Mouse (Mus musculus): Measurements from ENCODE around the gene Igfbpl1. TPM values are rescaled to one million over a fixed set of nuclear protein-coding genes. Genes with fewer than 3 reads are reported as not detected.

Gene Igfbpl1
- polyA plus RNA-seq, 1 experiment from 2014 or later: 90.4 TPM

GRCm38 (mm10) chr4:45769791-45770637, 56.7 kb downstream of the Igfbpl1 start:
- DNase-seq (ENCODE audit: low spot score): no peak

GRCm38 (mm10) chr4:45769141-45769540, 57.6 kb downstream of the Igfbpl1 start:
- Histone ChIP-seq H3K4me3 (ENCODE audit: low read depth, low read length) (no peak overlapping the region), H3K4me2 (ENCODE audit: low read depth) (no peak overlapping the region), H3K27ac (ENCODE audit: low read depth, low read length) (no peak overlapping the region), H3K36me3 (ENCODE audit: control insufficient read depth, insufficient read depth, low read length) (no peaks in the 10 kb centered on the region), H3K9me3 (ENCODE audit: control insufficient read depth, low read length) (no peaks in the 10 kb centered on the region), H3K4me1 (ENCODE audit: control insufficient read depth, insufficient read depth, low read length) (peaks cover 33% of the 10 kb centered on the region), H3K9ac (ENCODE audit: low read length) (no peak overlapping the region), H3K27me3 (ENCODE audit: control insufficient read depth, insufficient read depth, low read length) (peaks cover 9% of the 10 kb centered on the region; the same call in 1 of the 2 replicates)
- no peak for DNase-seq (ENCODE audit: low spot score)
- 51% methylated on average over 10 of the region's 10 CpGs for WGBS
- ATAC-seq (ENCODE audit: insufficient read depth, low FRiP score, low TSS enrichment): no peak

More at GRCm38 (mm10) chr4:45769791-45770637, 56.7 kb downstream of the Igfbpl1 start:
- peak overlapping the region; percentile 35; the same call in 1 of the 2 replicates for H3K9ac ChIP-seq (ENCODE audit: low read length)
- 9% methylated on average over 10 of the region's 10 CpGs for WGBS
- peaks cover 29% of the 10 kb centered on the region for H3K4me1 ChIP-seq (ENCODE audit: control insufficient read depth, insufficient read depth, low read length)
- ATAC-seq (ENCODE audit: insufficient read depth, low FRiP score, low TSS enrichment): no peak
- H3K9me3 ChIP-seq (ENCODE audit: control insufficient read depth, low read length): no peaks in the 10 kb centered on the region
- H3K27ac ChIP-seq (ENCODE audit: low read depth, low read length): peak overlapping the region; percentile 62; the same call in 1 of the 2 replicates
- peaks cover 5% of the 10 kb centered on the region; the same call in 1 of the 2 replicates for H3K27me3 ChIP-seq (ENCODE audit: control insufficient read depth, insufficient read depth, low read length)
- H3K4me3 ChIP-seq (ENCODE audit: low read depth, low read length): no peak overlapping the region
- no peaks in the 10 kb centered on the region for H3K36me3 ChIP-seq (ENCODE audit: control insufficient read depth, insufficient read depth, low read length)
- no peak overlapping the region for H3K4me2 ChIP-seq (ENCODE audit: low read depth)

GRCm38 (mm10) chr4:45767891-45768558, 58.7 kb downstream of the Igfbpl1 start:
- Histone ChIP-seq H3K27ac (ENCODE audit: low read depth, low read length) (no peak overlapping the region), H3K27me3 (ENCODE audit: control insufficient read depth, insufficient read depth, low read length) (peaks cover 9% of the 10 kb centered on the region; the same call in 1 of the 2 replicates), H3K4me2 (ENCODE audit: low read depth) (no peak overlapping the region), H3K9ac (ENCODE audit: low read length) (no peak overlapping the region), H3K9me3 (ENCODE audit: control insufficient read depth, low read length) (no peaks in the 10 kb centered on the region), H3K36me3 (ENCODE audit: control insufficient read depth, insufficient read depth, low read length) (no peaks in the 10 kb centered on the region), H3K4me3 (ENCODE audit: low read depth, low read length) (no peak overlapping the region), H3K4me1 (ENCODE audit: control insufficient read depth, insufficient read depth, low read length) (peaks cover 44% of the 10 kb centered on the region)
- DNase-seq (ENCODE audit: low spot score) (no peak), ATAC-seq (ENCODE audit: insufficient read depth, low FRiP score, low TSS enrichment) (no peak)
- WGBS: 64% methylated on average over 11 of the region's 11 CpGs

GRCm38 (mm10) chr4:45766774-45767173, 59.9 kb downstream of the Igfbpl1 start:
- peaks cover 42% of the 10 kb centered on the region for H3K4me1 ChIP-seq (ENCODE audit: control insufficient read depth, insufficient read depth, low read length)
- H3K9ac ChIP-seq (ENCODE audit: low read length): no peak overlapping the region
- H3K4me3 ChIP-seq (ENCODE audit: low read depth, low read length): no peak overlapping the region
- H3K27me3 ChIP-seq (ENCODE audit: control insufficient read depth, insufficient read depth, low read length): peaks cover 11% of the 10 kb centered on the region; the same call in 1 of the 2 replicates
- no peak overlapping the region for H3K27ac ChIP-seq (ENCODE audit: low read depth, low read length)
- H3K36me3 ChIP-seq (ENCODE audit: control insufficient read depth, insufficient read depth, low read length): no peaks in the 10 kb centered on the region
- no peak for ATAC-seq (ENCODE audit: insufficient read depth, low FRiP score, low TSS enrichment)
- no peak for DNase-seq (ENCODE audit: low spot score)
- H3K9me3 ChIP-seq (ENCODE audit: control insufficient read depth, low read length): no peaks in the 10 kb centered on the region
- H3K4me2 ChIP-seq (ENCODE audit: low read depth): no peak overlapping the region
- WGBS: 79% methylated on average over 7 of the region's 7 CpGs

DNA sequence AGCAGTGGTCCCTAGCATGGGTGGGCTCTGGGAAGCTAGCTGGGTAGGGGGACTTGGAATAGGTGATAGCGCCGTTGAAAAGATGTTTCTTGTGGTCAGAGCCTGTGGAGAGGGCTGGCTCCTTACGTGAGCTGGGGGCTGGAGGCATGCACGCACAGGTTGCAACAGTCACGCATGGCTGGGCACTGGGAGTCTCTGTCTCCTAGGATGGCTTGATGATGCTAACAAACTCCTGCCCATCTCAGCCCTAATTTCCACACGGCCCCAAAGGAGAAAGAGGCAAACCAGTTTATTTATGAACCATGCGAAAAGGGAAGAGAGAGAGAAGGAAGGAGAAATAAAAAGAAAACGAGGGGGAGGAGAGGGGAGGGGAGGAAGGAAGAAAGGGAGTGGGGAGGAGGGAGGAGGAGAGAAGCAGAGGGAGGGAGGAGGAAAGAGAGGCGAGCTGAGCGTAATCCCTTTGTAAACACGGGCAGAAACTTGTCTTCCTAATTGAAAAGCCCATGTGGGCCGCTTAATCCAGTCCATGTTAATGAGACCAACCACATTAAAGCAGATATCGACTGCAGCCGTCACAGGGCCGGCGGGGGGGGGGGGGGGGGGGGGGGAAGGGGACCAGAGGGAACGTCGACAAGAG, 61.0 kb downstream of the Igfbpl1 start:
- no peak overlapping the region for H3K4me3 ChIP-seq (ENCODE audit: low read depth, low read length)
- peak overlapping the region; percentile 49 for H3K9ac ChIP-seq (ENCODE audit: low read length)
- no peaks in the 10 kb centered on the region for H3K36me3 ChIP-seq (ENCODE audit: control insufficient read depth, insufficient read depth, low read length)
- peak overlapping the region; percentile 42 for H3K4me2 ChIP-seq (ENCODE audit: low read depth)
- ATAC-seq (ENCODE audit: insufficient read depth, low FRiP score, low TSS enrichment): no peak; the same call in 1 of the 2 replicates
- DNase-seq (ENCODE audit: low spot score): peak; percentile 53
- H3K27ac ChIP-seq (ENCODE audit: low read depth, low read length): no peak overlapping the region
- peaks cover 31% of the 10 kb centered on the region for H3K4me1 ChIP-seq (ENCODE audit: control insufficient read depth, insufficient read depth, low read length)
- no peaks in the 10 kb centered on the region for H3K9me3 ChIP-seq (ENCODE audit: control insufficient read depth, low read length)
- 2% methylated on average over 12 of the region's 18 CpGs for WGBS
- peaks cover 11% of the 10 kb centered on the region; the same call in 1 of the 2 replicates for H3K27me3 ChIP-seq (ENCODE audit: control insufficient read depth, insufficient read depth, low read length)

- ATAC-seq (ENCODE audit: insufficient read depth, low FRiP score, low TSS enrichment): no peak
- peak overlapping the region; percentile 42 for H3K4me2 ChIP-seq (ENCODE audit: low read depth)
- WGBS: 2% methylated on average over 16 of the region's 16 CpGs
- peak overlapping the region; percentile 49 for H3K9ac ChIP-seq (ENCODE audit: low read length)
- peaks cover 11% of the 10 kb centered on the region; the same call in 1 of the 2 replicates for H3K27me3 ChIP-seq (ENCODE audit: control insufficient read depth, insufficient read depth, low read length)
- H3K36me3 ChIP-seq (ENCODE audit: control insufficient read depth, insufficient read depth, low read length): no peaks in the 10 kb centered on the region
- H3K9me3 ChIP-seq (ENCODE audit: control insufficient read depth, low read length): no peaks in the 10 kb centered on the region
- peaks cover 26% of the 10 kb centered on the region for H3K4me1 ChIP-seq (ENCODE audit: control insufficient read depth, insufficient read depth, low read length)
- no peak overlapping the region for H3K27ac ChIP-seq (ENCODE audit: low read depth, low read length)
- DNase-seq (ENCODE audit: low spot score): peak; percentile 50
- no peak overlapping the region for H3K4me3 ChIP-seq (ENCODE audit: low read depth, low read length)
These were observed 61.6 kb downstream of the Igfbpl1 start for GRCm38 (mm10) chr4:45765121-45765564.

GRCm38 (mm10) chr4:45764141-45764494, 62.6 kb downstream of the Igfbpl1 start:
- peaks cover 23% of the 10 kb centered on the region for H3K4me1 ChIP-seq (ENCODE audit: control insufficient read depth, insufficient read depth, low read length)
- no peak overlapping the region for H3K27ac ChIP-seq (ENCODE audit: low read depth, low read length)

More at GRCm38 (mm10) chr4:45764141-45764494, 62.6 kb downstream of the Igfbpl1 start:
- WGBS: 10% methylated on average over 10 of the region's 10 CpGs
- Histone ChIP-seq H3K9me3 (ENCODE audit: control insufficient read depth, low read length) (no peaks in the 10 kb centered on the region), H3K36me3 (ENCODE audit: control insufficient read depth, insufficient read depth, low read length) (no peaks in the 10 kb centered on the region), H3K4me3 (ENCODE audit: low read depth, low read length) (no peak overlapping the region), H3K27me3 (ENCODE audit: control insufficient read depth, insufficient read depth, low read length) (peaks cover 11% of the 10 kb centered on the region; the same call in 1 of the 2 replicates), H3K4me2 (ENCODE audit: low read depth) (peak overlapping the region; percentile 26), H3K9ac (ENCODE audit: low read length) (no peak overlapping the region)
- DNase-seq (ENCODE audit: low spot score) (no peak), ATAC-seq (ENCODE audit: insufficient read depth, low FRiP score, low TSS enrichment) (no peak)

All from neural tube, embryonic 11.5 days (tissue).